Mouse (Mus musculus): ENCODE measurements at regions not wholly inside any gene's neighbourhood (a gene's known extent, or its start where the extent isn't known, plus 50 kb on each side); places are given as distances from the start of the nearest gene placed in this dataset.

- Histone ChIP-seq H3K4me1 (no peaks in the 10 kb centered on the region), H3K4me3 (replicated peaks) (no peak overlapping the region)
- TF ChIP-seq FLI1 (IDR thresholded peaks at IDR 0.05; ENCODE audit: low read length): no peak
These were observed 165.9 kb upstream of the Pard3b start for GRCm38 (mm10) chr1:61472579-61473242.

GRCm38 (mm10) chr1:61485459-61485858, 153.2 kb upstream of the Pard3b start:
- TF ChIP-seq GATA1 (IDR thresholded peaks at IDR 0.05; ENCODE audit: borderline replicate concordance, low read length): no peak
- TF ChIP-seq FLI1 (IDR thresholded peaks at IDR 0.05; ENCODE audit: low read length): no peak
- Histone ChIP-seq H3K4me3 (replicated peaks) (no peak overlapping the region), H3K9me3 (peaks cover 3% of the 10 kb centered on the region), H3K4me1 (peaks cover 14% of the 10 kb centered on the region), H3K36me3 (replicated peaks; ENCODE audit: low read length) (no peaks in the 10 kb centered on the region), H3K27me3 (replicated peaks) (no peaks in the 10 kb centered on the region)

More at GRCm38 (mm10) chr1:61472579-61473242, 165.9 kb upstream of the Pard3b start:
- Histone ChIP-seq H3K9me3 (0 out of 2 replicates have a peak, but pooled peaks cover 3% of the 10 kb centered on the region), H3K36me3 (replicated peaks; ENCODE audit: low read length) (no peaks in the 10 kb centered on the region), H3K27me3 (replicated peaks) (peaks cover 3% of the 10 kb centered on the region)

- Histone ChIP-seq H3K9me3 (peaks cover 12% of the 10 kb centered on the region), H3K4me1 (no peaks in the 10 kb centered on the region; the same call in 1 of the 2 replicates), H3K36me3 (replicated peaks; ENCODE audit: low read length) (no peaks in the 10 kb centered on the region), H3K27me3 (replicated peaks) (peaks cover 4% of the 10 kb centered on the region), H3K4me3 (replicated peaks) (no peak overlapping the region)
- no peak for TF ChIP-seq GATA1 (IDR thresholded peaks at IDR 0.05; ENCODE audit: borderline replicate concordance, low read length)
- TF ChIP-seq FLI1 (IDR thresholded peaks at IDR 0.05; ENCODE audit: low read length): no peak
These were observed 113.7 kb upstream of the Pard3b start for GRCm38 (mm10) chr1:61524886-61525285.

- TF ChIP-seq GATA1 (IDR thresholded peaks at IDR 0.05; ENCODE audit: borderline replicate concordance, low read length): no peak
- TF ChIP-seq FLI1 (IDR thresholded peaks at IDR 0.05; ENCODE audit: low read length): no peak
- peaks cover 4% of the 10 kb centered on the region for H3K4me1 ChIP-seq
These were observed 112.7 kb upstream of the Pard3b start for GRCm38 (mm10) chr1:61525881-61526280.

GRCm38 (mm10) chr1:61528757-61529156, 109.9 kb upstream of the Pard3b start:
- Histone ChIP-seq H3K9me3 (peaks cover 12% of the 10 kb centered on the region), H3K36me3 (replicated peaks; ENCODE audit: low read length) (no peaks in the 10 kb centered on the region), H3K4me3 (replicated peaks) (no peak overlapping the region), H3K27me3 (replicated peaks) (peaks cover 4% of the 10 kb centered on the region), H3K4me1 (peaks cover 11% of the 10 kb centered on the region)
- TF ChIP-seq GATA1 (IDR thresholded peaks at IDR 0.05; ENCODE audit: borderline replicate concordance, low read length) (no peak), FLI1 (IDR thresholded peaks at IDR 0.05; ENCODE audit: low read length) (no peak)

More at GRCm38 (mm10) chr1:61525881-61526280, 112.7 kb upstream of the Pard3b start:
- Histone ChIP-seq H3K4me3 (replicated peaks) (no peak overlapping the region), H3K27me3 (replicated peaks) (peaks cover 4% of the 10 kb centered on the region), H3K9me3 (peaks cover 12% of the 10 kb centered on the region), H3K36me3 (replicated peaks; ENCODE audit: low read length) (no peaks in the 10 kb centered on the region)

- Histone ChIP-seq H3K27me3 (replicated peaks) (peaks cover 4% of the 10 kb centered on the region), H3K36me3 (replicated peaks; ENCODE audit: low read length) (no peaks in the 10 kb centered on the region), H3K9me3 (peaks cover 12% of the 10 kb centered on the region), H3K4me3 (replicated peaks) (no peak overlapping the region), H3K4me1 (peaks cover 11% of the 10 kb centered on the region)
- TF ChIP-seq GATA1 (IDR thresholded peaks at IDR 0.05; ENCODE audit: borderline replicate concordance, low read length): no peak
- TF ChIP-seq FLI1 (IDR thresholded peaks at IDR 0.05; ENCODE audit: low read length): no peak
These were observed 108.5 kb upstream of the Pard3b start for GRCm38 (mm10) chr1:61530166-61530565.

- H3K36me3 ChIP-seq (replicated peaks; ENCODE audit: low read length): no peaks in the 10 kb centered on the region
- H3K27me3 ChIP-seq (replicated peaks): peaks cover 4% of the 10 kb centered on the region
- H3K4me3 ChIP-seq (replicated peaks): no peak overlapping the region
- TF ChIP-seq FLI1 (IDR thresholded peaks at IDR 0.05; ENCODE audit: low read length) (no peak), GATA1 (IDR thresholded peaks at IDR 0.05; ENCODE audit: borderline replicate concordance, low read length) (no peak)
- H3K4me1 ChIP-seq: peaks cover 11% of the 10 kb centered on the region
- H3K9me3 ChIP-seq: peaks cover 12% of the 10 kb centered on the region
These were observed 107.1 kb upstream of the Pard3b start for GRCm38 (mm10) chr1:61531487-61531886.

GRCm38 (mm10) chr1:61540081-61540480, 98.5 kb upstream of the Pard3b start:
- peaks cover 5% of the 10 kb centered on the region; the same call in 1 of the 2 replicates for H3K4me1 ChIP-seq
- peaks cover 2% of the 10 kb centered on the region for H3K27me3 ChIP-seq (replicated peaks)
- H3K4me3 ChIP-seq (replicated peaks): no peak overlapping the region
- no peaks in the 10 kb centered on the region for H3K9me3 ChIP-seq
- no peaks in the 10 kb centered on the region for H3K36me3 ChIP-seq (replicated peaks; ENCODE audit: low read length)
- no peak for TF ChIP-seq FLI1 (IDR thresholded peaks at IDR 0.05; ENCODE audit: low read length)
- no peak for TF ChIP-seq GATA1 (IDR thresholded peaks at IDR 0.05; ENCODE audit: borderline replicate concordance, low read length)

GRCm38 (mm10) chr1:61541166-61541565, 97.5 kb upstream of the Pard3b start:
- peaks cover 5% of the 10 kb centered on the region; the same call in 1 of the 2 replicates for H3K4me1 ChIP-seq
- no peak overlapping the region for H3K4me3 ChIP-seq (replicated peaks)
- TF ChIP-seq GATA1 (IDR thresholded peaks at IDR 0.05; ENCODE audit: borderline replicate concordance, low read length) (no peak), FLI1 (IDR thresholded peaks at IDR 0.05; ENCODE audit: low read length) (no peak)
- H3K9me3 ChIP-seq: peaks cover 3% of the 10 kb centered on the region
- H3K36me3 ChIP-seq (replicated peaks; ENCODE audit: low read length): no peaks in the 10 kb centered on the region
- peaks cover 2% of the 10 kb centered on the region for H3K27me3 ChIP-seq (replicated peaks)

Measured in megakaryocyte, embryonic 14.5 days (primary cell).